Mouse (Mus musculus) hindbrain, postnatal 0 days (tissue): ENCODE measurements around the gene Mef2c. TPM values are rescaled to one million over a fixed set of nuclear protein-coding genes. Genes with fewer than 3 reads are reported as not detected.

Source experiments
- ATAC-seq: fragments of 200-750 bp; cut with Nextera tagmentation; 2 replicates; pipeline ENCODE4 v1.8.0; 2017; ENCODE audit warnings: mild to moderate bottlenecking, moderate TSS enrichment, moderate library complexity
- DNase-seq: peaks from one replicate; pipeline ENCODE4 v3.0.0-alpha.2; 2015; ENCODE audit warnings: low spot score
- H3K27ac ChIP-seq: fragments of 300-500 bp; sonication (generic); 2 replicates; pipeline ENCODE4 v1.5.1; 2014; ENCODE audit warnings: mild to moderate bottlenecking
- H3K27me3 ChIP-seq: fragments of 300-500 bp; sonication (generic); 2 replicates; pipeline ENCODE4 v1.6.1; 2014; ENCODE audit warnings: low read length, mixed read lengths; ENCODE audit not compliant: insufficient read depth
- H3K36me3 ChIP-seq: fragments of 300-500 bp; sonication (generic); 2 replicates; pipeline ENCODE4 v1.6.1; 2014; ENCODE audit warnings: low read length, mixed read lengths; ENCODE audit not compliant: insufficient read depth
- H3K4me1 ChIP-seq: fragments of 300-500 bp; sonication (generic); 2 replicates; pipeline ENCODE4 v1.6.1; 2014; ENCODE audit warnings: antibody characterized with exemption, low read length, mixed read lengths; ENCODE audit not compliant: insufficient read depth
- H3K4me2 ChIP-seq: fragments of 300-500 bp; sonication (generic); 2 replicates; pipeline ENCODE4 v1.6.1; 2014; ENCODE audit warnings: low read depth, mild to moderate bottlenecking, low read length, moderate library complexity, mixed read lengths
- H3K4me3 ChIP-seq: fragments of 300-500 bp; sonication (generic); 2 replicates; pipeline ENCODE4 v1.5.1; 2014; ENCODE audit warnings: low read length
- H3K9ac ChIP-seq: fragments of 300-500 bp; sonication (generic); replicated peaks from 2 replicates; pipeline ENCODE4 v1.6.1; 2014; ENCODE audit warnings: mild to moderate bottlenecking, low read length, moderate library complexity, mixed read lengths
- H3K9me3 ChIP-seq: fragments of 300-500 bp; sonication (generic); 2 replicates; pipeline ENCODE4 v1.6.1; 2016; ENCODE audit warnings: low read length, mixed read lengths
- CTCF ChIP-seq: IDR thresholded peaks from 2 replicates; pipeline ENCODE4 v1.5.1; 2016; ENCODE audit warnings: antibody characterized with exemption, control low read depth, low read depth
- WGBS: fragments of 180-500 bp; shearing (Covaris S2); extraction: QIAGEN DNeasy Blood & Tissue Kit; methylation state at CpG from one replicate; pipeline ENCODE4 v1.1.7; 2014; 5-methylcytosine and 5-hydroxymethylcytosine counted together
- polyA plus RNA-seq: library from polyadenylated mRNA; unstranded; fragments of >200 nt; fragmentation: Nextera tagmentation; extraction: Ambion mirVana; gene quantifications from 2 replicates; pipeline ENCODE4 v1.2.1, GENCODE M21; 2015
- total RNA-seq: library from RNA; depleted of rRNA; stranded (reverse); fragments of >200 nt; gene quantifications from 2 replicates; pipeline ENCODE4 v1.2.3, GENCODE M21; 2014; rRNA removed

Mef2c gene
- total RNA-seq (23.6 and 27.2 TPM in 2 replicates), polyA plus RNA-seq (45.7 and 46.2 TPM in 2 replicates)

GRCm38 (mm10) chr13:83503919-83504318 is at the start of gene Mef2c:
Gene Mef2c (plus strand): TSS chr13:83504034.
- H3K4me1 ChIP-seq = no peaks in the 10 kb centered on the region
- no peaks in the 10 kb centered on the region for H3K27me3 ChIP-seq
- no peak within 1 kb of the TSS for H3K4me3 ChIP-seq
- WGBS = 82% methylated on average over 7 of the region's 7 CpGs
- H3K27ac ChIP-seq = no peak within 1 kb of the TSS
- H3K36me3 ChIP-seq = no peaks in the 10 kb centered on the region
- ATAC-seq (no peak), DNase-seq (no peak)
- no peak within 1 kb of the TSS for H3K9ac ChIP-seq
- H3K9me3 ChIP-seq = no peaks in the 10 kb centered on the region
- TF ChIP-seq CTCF = no peak
- no peak within 1 kb of the TSS for H3K4me2 ChIP-seq

GRCm38 (mm10) chr13:83458729-83459128 is 45.1 kb upstream of the Mef2c start:
- no peaks in the 10 kb centered on the region for H3K27me3 ChIP-seq
- no peak for ATAC-seq
- no peak overlapping the region for H3K4me3 ChIP-seq

GRCm38 (mm10) chr13:83459600-83459999 is 44.2 kb upstream of the Mef2c start:
- 95% methylated on average over 3 of the region's 3 CpGs for WGBS
- H3K36me3 ChIP-seq = no peaks in the 10 kb centered on the region

More at GRCm38 (mm10) chr13:83458729-83459128, 45.1 kb upstream of the Mef2c start:
- H3K4me1 ChIP-seq = no peaks in the 10 kb centered on the region
- H3K27ac ChIP-seq = no peak overlapping the region
- H3K9me3 ChIP-seq = no peaks in the 10 kb centered on the region
- no peak overlapping the region for H3K9ac ChIP-seq
- no peak for TF ChIP-seq CTCF
- H3K36me3 ChIP-seq = no peaks in the 10 kb centered on the region
- no peak overlapping the region for H3K4me2 ChIP-seq
- peak; percentile 20 for DNase-seq

GRCm38 (mm10) chr13:83460620-83461019 is 43.2 kb upstream of the Mef2c start:
- WGBS = 75% methylated on average over 1 of the region's 1 CpGs
- DNase-seq = no peak
- no peak for TF ChIP-seq CTCF

More at GRCm38 (mm10) chr13:83459600-83459999, 44.2 kb upstream of the Mef2c start:
- no peak overlapping the region for H3K4me3 ChIP-seq
- H3K9me3 ChIP-seq = no peaks in the 10 kb centered on the region
- TF ChIP-seq CTCF = no peak
- no peak overlapping the region for H3K27ac ChIP-seq
- H3K4me2 ChIP-seq = no peak overlapping the region
- H3K27me3 ChIP-seq = no peaks in the 10 kb centered on the region
- H3K4me1 ChIP-seq = no peaks in the 10 kb centered on the region
- H3K9ac ChIP-seq = no peak overlapping the region
- no peak for ATAC-seq
- no peak for DNase-seq

GRCm38 (mm10) chr13:83461556-83461955 is 42.3 kb upstream of the Mef2c start:
- no peak overlapping the region for H3K4me2 ChIP-seq
- no peak overlapping the region for H3K27ac ChIP-seq
- DNase-seq = no peak
- WGBS = 86% methylated on average over 2 of the region's 2 CpGs
- no peak for ATAC-seq
- H3K9me3 ChIP-seq = no peaks in the 10 kb centered on the region
- TF ChIP-seq CTCF = no peak
- no peak overlapping the region for H3K9ac ChIP-seq
- no peaks in the 10 kb centered on the region for H3K27me3 ChIP-seq
- no peak overlapping the region for H3K4me3 ChIP-seq
- H3K4me1 ChIP-seq = no peaks in the 10 kb centered on the region
- no peaks in the 10 kb centered on the region for H3K36me3 ChIP-seq

More at GRCm38 (mm10) chr13:83460620-83461019, 43.2 kb upstream of the Mef2c start:
- no peak for ATAC-seq
- H3K4me2 ChIP-seq = no peak overlapping the region
- no peak overlapping the region for H3K4me3 ChIP-seq
- no peak overlapping the region for H3K9ac ChIP-seq
- H3K27me3 ChIP-seq = no peaks in the 10 kb centered on the region
- no peaks in the 10 kb centered on the region for H3K36me3 ChIP-seq
- H3K9me3 ChIP-seq = no peaks in the 10 kb centered on the region
- no peaks in the 10 kb centered on the region for H3K4me1 ChIP-seq
- H3K27ac ChIP-seq = no peak overlapping the region

- no peak for DNase-seq
- H3K4me3 ChIP-seq = no peak overlapping the region
- no peaks in the 10 kb centered on the region for H3K27me3 ChIP-seq
- H3K9me3 ChIP-seq = no peaks in the 10 kb centered on the region
- no peak overlapping the region for H3K27ac ChIP-seq
- H3K9ac ChIP-seq = no peak overlapping the region
- TF ChIP-seq CTCF = no peak
- 80% methylated on average over 5 of the region's 5 CpGs for WGBS
- no peak overlapping the region for H3K4me2 ChIP-seq
- ATAC-seq = no peak
- no peaks in the 10 kb centered on the region for H3K4me1 ChIP-seq
- H3K36me3 ChIP-seq = no peaks in the 10 kb centered on the region
Measured at GRCm38 (mm10) chr13:83466756-83467155, 37.1 kb upstream of the Mef2c start.

- no peaks in the 10 kb centered on the region for H3K9me3 ChIP-seq
- no peaks in the 10 kb centered on the region for H3K27me3 ChIP-seq
- H3K27ac ChIP-seq = no peak overlapping the region
- H3K9ac ChIP-seq = no peak overlapping the region
- no peaks in the 10 kb centered on the region for H3K36me3 ChIP-seq
- no peak for TF ChIP-seq CTCF
- 82% methylated on average over 3 of the region's 3 CpGs for WGBS
- H3K4me3 ChIP-seq = no peak overlapping the region
- no peak for ATAC-seq
- H3K4me2 ChIP-seq = no peak overlapping the region
- DNase-seq = no peak
- H3K4me1 ChIP-seq = no peaks in the 10 kb centered on the region
Measured at GRCm38 (mm10) chr13:83468794-83469193, 35.0 kb upstream of the Mef2c start.
